Mouse (Mus musculus): ENCODE results near the gene Uba5. TPM values are rescaled to one million over a fixed set of nuclear protein-coding genes. Genes with fewer than 3 reads are reported as not detected.
A peak's percentile ranks its signal among the peaks of the same experiment; 100 is the strongest.

Uba5 gene
- polyA plus RNA-seq, 1 experiment from 2014 or later, result 67.5 TPM

DNA sequence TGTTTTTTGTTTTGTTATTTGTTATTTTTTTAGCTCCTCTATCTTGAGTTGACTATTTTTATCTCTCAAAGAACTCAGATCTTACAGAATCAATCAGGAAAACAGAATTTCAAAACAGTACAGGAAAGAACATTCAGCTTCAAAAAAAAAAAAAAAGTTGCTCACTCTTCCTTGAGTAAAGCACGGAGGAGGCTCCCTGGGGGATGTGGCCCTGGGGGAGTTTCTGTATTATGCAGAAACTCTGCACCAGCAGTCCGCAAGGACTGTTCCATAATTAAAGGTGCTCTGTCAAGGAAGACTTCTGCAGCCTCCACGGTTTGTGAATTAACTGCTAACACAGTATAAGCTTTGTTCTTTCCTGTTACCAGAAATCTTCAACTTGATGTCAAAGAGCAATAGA, 38.5 kb upstream of the Uba5 start:
- Histone ChIP-seq H3K4me1 (ENCODE audit: control insufficient read depth, insufficient read depth, low read length) (peaks cover 12% of the 10 kb centered on the region), H3K9ac (ENCODE audit: low read depth, low read length) (no peak overlapping the region), H3K4me2 (ENCODE audit: low read depth, low read length) (peak overlapping the region; percentile 11; the same call in 1 of the 2 replicates), H3K27me3 (replicated peaks; ENCODE audit: control insufficient read depth, insufficient read depth, low read length) (no peaks in the 10 kb centered on the region), H3K4me3 (ENCODE audit: low read depth, low read length) (no peak overlapping the region), H3K9me3 (ENCODE audit: control insufficient read depth, low read length) (no peaks in the 10 kb centered on the region), H3K27ac (replicated peaks; ENCODE audit: low read depth, low read length) (peak overlapping the region; percentile 40; the same call in 1 of the 2 replicates), H3K36me3 (ENCODE audit: control insufficient read depth, insufficient read depth, low read length) (no peaks in the 10 kb centered on the region)
- ATAC-seq (ENCODE audit: low read depth), result no peak
- 25% methylated on average over 3 of the region's 3 CpGs for WGBS
- DNase-seq (ENCODE audit: low spot score), result no peak

DNA sequence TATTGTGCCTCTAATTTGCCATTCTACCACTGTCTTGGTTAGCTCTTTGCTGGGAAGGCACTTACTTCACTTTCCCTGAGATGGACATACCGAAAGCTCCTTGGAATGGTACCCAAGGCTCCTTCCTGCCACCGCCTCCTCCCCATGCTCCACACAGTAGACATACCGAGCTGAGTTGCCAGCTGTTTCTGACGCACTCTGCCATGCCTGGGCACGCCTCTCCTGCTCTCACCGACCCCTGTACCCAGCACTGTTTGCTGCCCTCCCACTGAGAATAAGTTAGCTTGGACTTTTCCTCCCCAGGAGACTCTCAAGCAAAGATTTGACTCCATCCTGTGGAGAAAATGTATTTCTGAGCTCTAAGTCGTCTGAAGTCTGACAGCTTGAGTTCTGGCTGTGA, 37.9 kb upstream of the Uba5 start:
- no peak overlapping the region for H3K27ac ChIP-seq (replicated peaks; ENCODE audit: low read depth, low read length)
- 47% methylated on average over 7 of the region's 7 CpGs for WGBS
- no peak for DNase-seq (ENCODE audit: low spot score)
- H3K36me3 ChIP-seq (ENCODE audit: control insufficient read depth, insufficient read depth, low read length), result no peaks in the 10 kb centered on the region
- H3K4me1 ChIP-seq (ENCODE audit: control insufficient read depth, insufficient read depth, low read length), result peaks cover 12% of the 10 kb centered on the region
- H3K27me3 ChIP-seq (replicated peaks; ENCODE audit: control insufficient read depth, insufficient read depth, low read length), result no peaks in the 10 kb centered on the region
- no peak overlapping the region for H3K4me2 ChIP-seq (ENCODE audit: low read depth, low read length)
- no peak overlapping the region for H3K4me3 ChIP-seq (ENCODE audit: low read depth, low read length)
- no peaks in the 10 kb centered on the region for H3K9me3 ChIP-seq (ENCODE audit: control insufficient read depth, low read length)
- ATAC-seq (ENCODE audit: low read depth), result no peak
- H3K9ac ChIP-seq (ENCODE audit: low read depth, low read length), result no peak overlapping the region

DNA sequence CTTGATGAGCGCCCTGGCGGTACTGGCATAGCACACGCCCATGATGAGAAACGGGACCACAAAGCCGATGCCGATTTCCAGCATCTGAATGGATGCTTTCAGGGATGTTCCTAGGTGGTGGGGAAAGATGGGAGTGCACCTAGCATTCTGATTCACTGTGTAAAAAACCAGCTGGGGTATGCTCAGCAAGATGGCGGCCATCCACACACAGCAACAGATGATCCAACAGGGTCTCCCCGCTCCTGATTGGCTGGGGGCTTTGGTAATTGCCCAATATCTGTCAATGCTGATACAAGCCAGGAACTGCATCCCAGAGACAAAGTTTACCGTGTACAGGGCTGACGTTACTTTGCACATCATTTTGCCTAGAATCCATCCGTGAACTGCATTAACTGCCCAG, 36.1 kb upstream of the Uba5 start:
- no peak for DNase-seq (ENCODE audit: low spot score)
- H3K9ac ChIP-seq (ENCODE audit: low read depth, low read length), result no peak overlapping the region
- no peaks in the 10 kb centered on the region for H3K36me3 ChIP-seq (ENCODE audit: control insufficient read depth, insufficient read depth, low read length)
- no peak overlapping the region for H3K4me2 ChIP-seq (ENCODE audit: low read depth, low read length)
- H3K4me3 ChIP-seq (ENCODE audit: low read depth, low read length), result no peak overlapping the region
- H3K4me1 ChIP-seq (ENCODE audit: control insufficient read depth, insufficient read depth, low read length), result peaks cover 12% of the 10 kb centered on the region
- WGBS, result 93% methylated on average over 11 of the region's 11 CpGs
- ATAC-seq (ENCODE audit: low read depth), result no peak
- H3K27me3 ChIP-seq (replicated peaks; ENCODE audit: control insufficient read depth, insufficient read depth, low read length), result no peaks in the 10 kb centered on the region
- no peaks in the 10 kb centered on the region for H3K9me3 ChIP-seq (ENCODE audit: control insufficient read depth, low read length)
- no peak overlapping the region for H3K27ac ChIP-seq (replicated peaks; ENCODE audit: low read depth, low read length)

DNA sequence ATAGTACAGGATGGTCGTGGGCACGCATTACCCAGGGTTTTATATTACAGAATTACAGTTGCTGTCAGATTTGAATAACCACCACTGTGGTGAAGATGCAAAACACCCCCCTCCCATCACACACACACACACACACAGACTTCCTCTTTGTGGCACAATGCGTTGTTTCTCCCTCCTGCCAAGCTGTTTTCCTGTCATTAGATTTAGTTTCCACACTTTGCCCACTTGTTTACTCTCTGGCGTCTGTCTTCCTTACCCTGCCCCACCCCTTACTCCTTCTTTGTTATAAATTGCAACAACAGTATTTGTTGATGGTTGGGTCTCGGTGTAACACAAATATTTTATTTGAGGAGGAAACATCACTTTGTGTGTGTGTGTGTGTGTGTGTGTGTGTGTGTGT, 35.3 kb upstream of the Uba5 start:
- Histone ChIP-seq H3K4me2 (ENCODE audit: low read depth, low read length) (no peak overlapping the region), H3K4me1 (ENCODE audit: control insufficient read depth, insufficient read depth, low read length) (peaks cover 12% of the 10 kb centered on the region), H3K36me3 (ENCODE audit: control insufficient read depth, insufficient read depth, low read length) (no peaks in the 10 kb centered on the region), H3K27me3 (replicated peaks; ENCODE audit: control insufficient read depth, insufficient read depth, low read length) (no peaks in the 10 kb centered on the region), H3K9ac (ENCODE audit: low read depth, low read length) (no peak overlapping the region), H3K27ac (replicated peaks; ENCODE audit: low read depth, low read length) (no peak overlapping the region), H3K4me3 (ENCODE audit: low read depth, low read length) (no peak overlapping the region), H3K9me3 (ENCODE audit: control insufficient read depth, low read length) (no peaks in the 10 kb centered on the region)
- 62% methylated on average over 5 of the region's 5 CpGs for WGBS
- DNase-seq (ENCODE audit: low spot score) (no peak), ATAC-seq (ENCODE audit: low read depth) (no peak)

DNA sequence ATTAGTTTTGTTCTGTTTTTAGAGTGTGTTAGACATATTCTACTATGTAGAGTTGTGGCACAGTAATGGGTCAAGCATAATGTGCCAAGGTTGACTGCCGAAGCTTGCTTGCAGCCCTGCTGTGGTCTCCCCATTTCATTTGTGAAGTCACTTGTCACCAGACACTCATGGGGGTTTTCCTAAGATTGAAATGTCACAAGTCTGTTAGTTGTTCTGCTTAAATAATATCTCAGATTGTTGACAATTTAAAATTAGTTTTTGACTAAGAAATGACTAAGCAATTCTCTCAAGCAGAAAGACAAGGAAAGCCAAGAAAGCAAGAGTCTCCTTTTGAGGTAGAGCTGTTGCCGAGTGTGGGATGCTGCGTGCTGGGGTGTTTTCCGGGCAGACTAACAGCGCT, 30.0 kb upstream of the Uba5 start:
- no peak for ATAC-seq (ENCODE audit: low read depth)
- 95% methylated on average over 5 of the region's 5 CpGs for WGBS
- H3K4me1 ChIP-seq (ENCODE audit: control insufficient read depth, insufficient read depth, low read length), result peaks cover 5% of the 10 kb centered on the region; the same call in 1 of the 2 replicates

DNA sequence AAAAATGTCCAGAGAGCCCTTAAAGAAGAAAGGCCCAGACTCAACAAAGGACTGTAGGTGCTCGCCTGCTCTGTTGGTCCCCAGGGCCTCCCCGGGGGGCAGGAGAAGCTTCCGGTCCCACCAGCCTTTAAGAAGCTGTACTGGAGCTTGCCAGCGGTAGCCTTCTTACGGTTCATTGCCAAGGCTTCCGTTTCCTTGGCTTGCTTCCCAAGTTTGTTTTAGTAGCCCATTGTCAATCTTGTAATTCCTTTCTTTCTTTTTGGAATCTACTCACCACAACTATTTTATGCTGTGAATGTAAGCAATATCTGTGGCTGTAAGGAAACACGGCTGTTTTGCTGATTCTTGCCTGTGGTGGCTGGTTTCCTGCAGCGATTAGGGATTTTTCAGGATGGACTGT, 25.6 kb upstream of the Uba5 start:
- WGBS, result 43% methylated on average over 8 of the region's 8 CpGs
- H3K4me3 ChIP-seq (ENCODE audit: low read depth, low read length), result no peak overlapping the region
- H3K9me3 ChIP-seq (ENCODE audit: control insufficient read depth, low read length), result no peaks in the 10 kb centered on the region
- no peak overlapping the region for H3K9ac ChIP-seq (ENCODE audit: low read depth, low read length)
- peaks cover 5% of the 10 kb centered on the region; the same call in 1 of the 2 replicates for H3K4me1 ChIP-seq (ENCODE audit: control insufficient read depth, insufficient read depth, low read length)
- H3K27ac ChIP-seq (replicated peaks; ENCODE audit: low read depth, low read length), result peak overlapping the region; percentile 65
- DNase-seq (ENCODE audit: low spot score) (peak; percentile 70), ATAC-seq (ENCODE audit: low read depth) (peak; percentile 62; the same call in 1 of the 2 replicates)
- no peaks in the 10 kb centered on the region for H3K27me3 ChIP-seq (replicated peaks; ENCODE audit: control insufficient read depth, insufficient read depth, low read length)
- H3K4me2 ChIP-seq (ENCODE audit: low read depth, low read length), result peak overlapping the region; percentile 10; the same call in 1 of the 2 replicates
- H3K36me3 ChIP-seq (ENCODE audit: control insufficient read depth, insufficient read depth, low read length), result peaks cover 4% of the 10 kb centered on the region; the same call in 1 of the 2 replicates

More for the DNA sequence above, 30.0 kb upstream of the Uba5 start:
- Histone ChIP-seq H3K27me3 (replicated peaks; ENCODE audit: control insufficient read depth, insufficient read depth, low read length) (no peaks in the 10 kb centered on the region), H3K36me3 (ENCODE audit: control insufficient read depth, insufficient read depth, low read length) (no peaks in the 10 kb centered on the region; the same call in 1 of the 2 replicates), H3K4me2 (ENCODE audit: low read depth, low read length) (no peak overlapping the region), H3K9me3 (ENCODE audit: control insufficient read depth, low read length) (no peaks in the 10 kb centered on the region), H3K9ac (ENCODE audit: low read depth, low read length) (no peak overlapping the region), H3K27ac (replicated peaks; ENCODE audit: low read depth, low read length) (no peak overlapping the region), H3K4me3 (ENCODE audit: low read depth, low read length) (no peak overlapping the region)
- DNase-seq (ENCODE audit: low spot score), result no peak

DNA sequence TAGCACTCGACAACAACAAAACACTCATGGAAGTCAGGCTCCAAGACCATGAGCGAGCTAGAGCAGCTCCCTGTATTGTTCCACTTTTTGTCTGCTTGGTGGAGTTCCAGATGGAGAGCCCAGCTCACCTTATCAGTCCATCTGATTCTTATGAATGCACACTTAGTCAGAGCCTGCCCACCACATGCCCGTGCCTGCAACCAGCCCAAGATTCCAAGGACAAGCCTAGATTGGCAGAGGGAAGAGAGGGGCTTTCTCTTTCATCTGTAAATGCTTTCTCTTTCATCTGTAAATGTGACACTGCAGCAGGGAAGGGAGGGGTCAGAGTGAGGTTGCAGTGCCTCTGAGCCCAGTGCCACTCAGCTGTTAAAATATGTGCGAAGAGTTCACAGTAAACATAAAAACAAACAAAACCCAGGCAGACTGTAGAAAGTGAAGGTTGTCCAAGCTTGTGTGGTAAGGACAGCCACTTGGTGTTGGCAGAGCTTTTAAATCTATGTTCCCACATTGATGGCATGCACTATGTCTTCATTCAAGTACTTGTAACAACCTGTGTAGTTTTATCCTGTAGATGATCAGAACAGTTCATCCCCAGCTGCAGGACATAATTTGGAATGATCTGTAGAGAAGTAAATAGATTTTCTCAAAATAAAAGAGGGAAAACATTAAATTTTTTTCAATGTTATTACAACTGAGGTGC, 22.9 kb upstream of the Uba5 start:
- Histone ChIP-seq H3K27me3 (replicated peaks; ENCODE audit: control insufficient read depth, insufficient read depth, low read length) (no peaks in the 10 kb centered on the region), H3K4me3 (ENCODE audit: low read depth, low read length) (no peak overlapping the region), H3K27ac (replicated peaks; ENCODE audit: low read depth, low read length) (no peak overlapping the region), H3K9me3 (ENCODE audit: control insufficient read depth, low read length) (no peaks in the 10 kb centered on the region), H3K36me3 (ENCODE audit: control insufficient read depth, insufficient read depth, low read length) (peaks cover 6% of the 10 kb centered on the region; the same call in 1 of the 2 replicates), H3K4me1 (ENCODE audit: control insufficient read depth, insufficient read depth, low read length) (peaks cover 5% of the 10 kb centered on the region; the same call in 1 of the 2 replicates), H3K4me2 (ENCODE audit: low read depth, low read length) (no peak overlapping the region), H3K9ac (ENCODE audit: low read depth, low read length) (no peak overlapping the region)
- ATAC-seq (ENCODE audit: low read depth) (peak; percentile 79; the same call in 1 of the 2 replicates), DNase-seq (ENCODE audit: low spot score) (peak; percentile 46)
- WGBS, result 49% methylated on average over 4 of the region's 4 CpGs

DNA sequence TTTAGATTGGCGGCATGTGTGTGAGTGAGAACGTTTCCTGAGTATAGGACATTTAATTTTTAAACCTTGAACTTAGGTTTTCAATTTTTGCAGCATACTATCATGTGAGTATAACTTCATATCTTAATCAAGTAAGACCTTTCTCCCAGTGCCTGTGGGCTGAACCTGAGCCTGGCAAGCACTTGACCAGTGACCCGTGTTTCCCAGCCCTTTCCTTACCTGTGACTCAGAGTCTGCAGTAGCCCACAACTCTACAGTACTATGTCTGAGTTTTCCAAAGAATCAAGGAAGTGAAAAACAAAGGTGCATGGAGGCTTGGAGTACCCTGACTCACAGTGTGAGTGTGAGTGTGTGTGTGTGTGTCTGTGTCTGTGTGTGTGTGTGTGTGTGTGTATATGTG, 17.1 kb upstream of the Uba5 start:
- Histone ChIP-seq H3K27me3 (replicated peaks; ENCODE audit: control insufficient read depth, insufficient read depth, low read length) (no peaks in the 10 kb centered on the region), H3K9me3 (ENCODE audit: control insufficient read depth, low read length) (no peaks in the 10 kb centered on the region), H3K27ac (replicated peaks; ENCODE audit: low read depth, low read length) (no peak overlapping the region), H3K36me3 (ENCODE audit: control insufficient read depth, insufficient read depth, low read length) (0 out of 2 replicates have a peak, but pooled peaks cover 3% of the 10 kb centered on the region), H3K4me1 (ENCODE audit: control insufficient read depth, insufficient read depth, low read length) (no peaks in the 10 kb centered on the region), H3K4me3 (ENCODE audit: low read depth, low read length) (no peak overlapping the region), H3K4me2 (ENCODE audit: low read depth, low read length) (no peak overlapping the region), H3K9ac (ENCODE audit: low read depth, low read length) (no peak overlapping the region)
- 67% methylated on average over 3 of the region's 3 CpGs for WGBS
- no peak for DNase-seq (ENCODE audit: low spot score)
- ATAC-seq (ENCODE audit: low read depth), result no peak

DNA sequence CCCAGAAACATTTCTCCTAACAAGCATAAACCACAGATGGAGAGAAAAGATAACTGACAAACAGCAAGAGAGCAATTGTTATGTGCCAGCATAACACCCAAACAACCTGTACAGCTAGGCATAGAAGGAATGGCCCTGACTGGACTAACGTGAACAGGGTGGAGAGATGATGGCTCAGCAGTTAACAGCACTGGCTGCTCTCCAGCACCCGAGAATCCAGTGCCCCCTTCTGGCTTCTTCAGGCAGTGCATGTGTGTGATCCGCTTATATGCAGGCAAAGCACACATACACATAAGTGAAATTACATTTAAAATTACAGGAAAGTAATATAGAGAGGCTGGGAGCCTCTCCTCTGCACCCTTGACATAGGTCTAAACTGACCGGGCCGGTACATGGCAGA, 16.4 kb upstream of the Uba5 start:
- H3K4me2 ChIP-seq (ENCODE audit: low read depth, low read length), result no peak overlapping the region
- 50% methylated on average over 5 of the region's 5 CpGs for WGBS
- no peak overlapping the region for H3K4me3 ChIP-seq (ENCODE audit: low read depth, low read length)
- no peak overlapping the region for H3K9ac ChIP-seq (ENCODE audit: low read depth, low read length)
- no peaks in the 10 kb centered on the region for H3K4me1 ChIP-seq (ENCODE audit: control insufficient read depth, insufficient read depth, low read length)
- 0 out of 2 replicates have a peak, but pooled peaks cover 3% of the 10 kb centered on the region for H3K36me3 ChIP-seq (ENCODE audit: control insufficient read depth, insufficient read depth, low read length)
- ATAC-seq (ENCODE audit: low read depth) (no peak), DNase-seq (ENCODE audit: low spot score) (no peak)
- H3K27me3 ChIP-seq (replicated peaks; ENCODE audit: control insufficient read depth, insufficient read depth, low read length), result no peaks in the 10 kb centered on the region
- H3K27ac ChIP-seq (replicated peaks; ENCODE audit: low read depth, low read length), result no peak overlapping the region
- H3K9me3 ChIP-seq (ENCODE audit: control insufficient read depth, low read length), result no peaks in the 10 kb centered on the region

All from embryonic facial prominence, embryonic 14.5 days (tissue).